Mouse (Mus musculus) 3T3-L1 (cell line): ENCODE data around the gene Tmigd3.

Experiments used
- DNase-seq: peaks from one replicate; pipeline ENCODE4 v3.0.0-alpha.2; 2015; ENCODE audit warnings: low read depth, low spot score

The Tmigd3 gene

DNA sequence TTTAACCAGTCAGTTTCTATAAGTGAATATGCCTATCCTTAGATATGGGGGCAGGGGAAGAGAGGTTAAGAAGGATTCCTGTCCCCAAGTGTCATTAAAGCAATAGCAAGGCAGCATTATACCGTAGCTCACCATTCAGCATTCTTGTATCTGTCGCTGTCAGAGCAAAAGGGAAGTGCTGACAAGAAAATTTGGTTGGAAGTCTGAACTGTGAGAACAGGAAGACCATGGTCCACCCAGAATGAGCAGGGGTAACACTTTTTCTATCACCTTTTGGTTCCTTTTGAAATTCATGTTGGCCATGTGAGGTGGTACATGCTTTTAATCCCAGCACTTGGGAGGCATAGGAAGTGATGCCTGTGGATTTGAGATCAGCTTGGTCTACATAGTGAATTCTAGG is 60.4 kb downstream of the Tmigd3 start:
- DNase-seq, result no peak

DNA sequence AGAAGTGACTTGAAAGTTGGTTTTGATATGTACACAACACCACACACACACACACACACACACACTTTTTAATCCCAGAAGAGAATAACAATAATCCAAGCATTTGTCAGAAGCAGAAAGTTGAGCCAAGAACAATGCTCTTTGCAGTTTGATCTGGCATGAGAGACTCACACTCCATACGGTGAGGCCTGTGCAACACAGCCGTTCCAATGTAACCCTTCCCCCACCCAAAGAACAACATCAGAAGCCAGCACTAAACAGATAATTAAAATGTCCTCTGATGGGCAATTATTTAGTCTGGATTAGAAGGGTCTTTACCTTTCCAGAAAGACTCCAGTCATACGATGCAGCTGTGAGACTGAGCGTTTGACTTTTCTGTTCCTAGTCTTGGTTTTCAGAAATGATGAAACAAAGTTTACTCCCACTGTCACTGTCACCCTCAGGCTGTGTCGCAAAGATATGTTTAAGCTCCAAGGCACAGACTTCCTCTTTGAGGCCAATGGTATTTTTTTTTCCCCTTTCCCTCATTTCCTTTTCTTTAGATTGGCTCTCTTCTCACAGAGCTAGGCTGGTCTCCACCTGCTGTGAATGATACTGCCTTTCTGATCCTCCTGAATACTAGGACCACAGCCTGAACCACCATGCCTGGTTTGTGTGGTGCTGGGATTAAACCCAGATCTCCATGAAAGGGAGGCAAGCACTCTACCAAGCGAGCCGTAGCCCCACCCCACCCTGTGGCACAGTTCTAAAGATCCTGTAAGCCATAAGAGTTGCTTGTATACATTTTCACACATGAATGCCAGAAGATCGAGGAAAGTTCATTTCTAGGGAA is 61.8 kb downstream of the Tmigd3 start, which contains the start of gene I830077J02Rik:
I830077J02Rik (minus strand) TSS at position 425 of the 832 bp plus-strand sequence.
- no peak for DNase-seq

DNA sequence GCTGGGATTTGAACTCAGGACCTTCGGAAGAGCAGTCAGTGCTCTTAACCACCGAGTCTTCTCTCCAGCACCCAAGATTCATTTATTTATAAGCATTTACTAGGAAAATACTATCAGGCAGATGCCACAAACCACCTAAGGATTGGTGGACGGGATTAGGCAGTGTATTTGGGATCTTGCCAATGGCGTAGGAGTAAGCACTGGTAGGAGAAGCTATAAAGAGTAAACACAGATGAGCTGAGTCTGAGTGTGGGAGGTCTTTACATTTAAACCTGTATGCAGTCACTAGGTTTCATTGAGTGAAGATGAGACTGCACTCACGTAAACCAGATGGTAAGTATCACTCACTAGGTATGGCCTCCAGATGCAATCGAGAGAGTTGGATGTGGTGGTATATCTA is 63.2 kb downstream of the Tmigd3 start:
- no peak for DNase-seq

DNA sequence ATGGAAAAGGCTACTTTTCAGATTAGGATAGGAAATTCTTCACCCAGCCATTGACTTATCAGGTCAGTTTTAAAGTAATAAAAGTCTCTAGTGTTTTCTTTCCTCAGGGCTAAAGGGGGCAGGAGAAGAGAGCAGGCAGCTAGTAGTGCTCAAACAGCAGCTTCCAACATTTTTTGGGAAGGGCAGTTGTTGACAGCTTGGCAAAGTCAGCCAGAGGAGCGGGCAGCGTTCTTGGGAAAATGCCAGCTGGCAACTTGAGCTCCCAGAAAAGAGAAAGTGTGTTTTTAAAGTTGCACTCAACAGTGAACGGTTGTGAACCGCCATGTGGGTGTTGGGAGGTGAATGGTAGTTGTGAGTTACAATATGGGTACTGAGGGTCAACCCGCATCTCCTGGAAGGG is 64.3 kb downstream of the Tmigd3 start:
- peak; percentile 11 for DNase-seq

DNA sequence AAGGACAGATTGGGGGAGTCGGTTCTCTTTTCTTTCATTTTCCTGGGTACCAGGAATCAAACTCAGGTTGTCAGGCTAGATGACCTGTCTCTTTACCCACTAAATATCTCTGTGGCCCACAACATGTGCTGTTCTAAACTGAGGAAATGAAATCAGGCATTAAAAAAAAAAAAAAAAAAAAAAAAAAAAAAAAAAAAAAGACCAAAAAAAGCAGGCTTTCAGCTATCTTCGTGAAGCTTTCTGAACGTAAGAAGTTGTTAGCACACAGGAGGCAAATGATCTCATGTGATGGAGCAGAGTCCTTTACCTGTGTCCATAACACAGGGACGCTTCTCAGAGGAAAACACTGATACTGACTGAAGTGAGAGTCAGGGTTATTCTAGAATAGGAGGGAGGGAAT is 65.4 kb downstream of the Tmigd3 start:
- no peak for DNase-seq

DNA sequence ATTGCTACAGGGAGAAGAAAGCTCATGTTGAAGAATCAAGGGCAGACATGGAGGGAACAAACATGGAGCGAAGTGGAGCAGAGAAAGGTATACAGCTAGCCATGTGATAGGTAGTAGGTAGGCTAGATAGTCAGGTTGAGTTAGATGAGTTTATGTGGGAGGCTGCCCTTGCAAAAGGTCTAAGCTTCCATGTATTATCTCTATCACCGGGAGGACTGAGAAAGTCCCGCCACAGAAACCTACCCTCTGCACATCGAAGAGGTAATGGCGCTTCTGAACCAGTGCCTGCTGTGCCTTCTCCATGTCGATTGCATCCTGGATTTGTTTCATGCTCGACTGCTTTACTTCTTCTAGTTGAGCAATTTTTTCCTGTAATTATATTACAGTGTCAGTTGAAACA is 80.6 kb downstream of the Tmigd3 start:
- no peak for DNase-seq

DNA sequence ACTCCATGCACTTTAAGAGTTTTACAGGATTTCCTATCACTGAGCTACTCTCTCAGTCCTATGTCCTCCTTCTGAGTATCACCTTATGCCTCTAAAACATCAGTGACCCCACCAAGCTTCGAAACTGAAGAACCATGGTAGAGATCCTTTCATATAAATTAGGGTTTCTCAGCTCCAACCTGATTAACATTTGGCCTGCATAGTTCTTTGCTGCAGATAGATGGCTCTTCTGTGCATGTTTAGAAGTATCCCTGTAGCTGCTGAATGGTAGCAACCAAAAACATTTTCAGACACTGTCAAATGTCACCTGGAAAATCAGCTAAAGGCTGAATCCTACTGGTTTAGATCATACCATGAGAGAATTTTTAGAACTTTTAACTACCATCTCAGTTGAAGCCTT is 86.5 kb downstream of the Tmigd3 start:
- DNase-seq, result peak; percentile 40

DNA sequence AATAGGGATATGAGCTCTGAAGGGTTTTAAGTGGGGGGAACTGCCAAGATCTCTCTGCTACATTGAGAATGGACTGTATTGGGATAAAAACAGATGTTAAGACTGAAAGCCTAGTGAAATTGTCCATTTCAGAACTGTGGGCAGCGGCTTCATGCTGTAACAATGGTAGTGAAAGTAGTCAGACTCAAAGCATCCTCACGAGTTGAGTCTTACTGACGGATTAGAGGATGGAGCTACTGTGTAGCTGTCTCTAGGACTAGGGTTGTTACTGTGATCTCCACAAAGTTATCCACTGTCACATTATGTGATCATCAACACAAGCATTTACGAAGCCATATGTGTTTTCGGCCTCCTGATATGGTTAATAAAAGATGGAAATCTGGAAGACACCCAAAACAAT is 87.5 kb downstream of the Tmigd3 start:
- peak; percentile 57 for DNase-seq

DNA sequence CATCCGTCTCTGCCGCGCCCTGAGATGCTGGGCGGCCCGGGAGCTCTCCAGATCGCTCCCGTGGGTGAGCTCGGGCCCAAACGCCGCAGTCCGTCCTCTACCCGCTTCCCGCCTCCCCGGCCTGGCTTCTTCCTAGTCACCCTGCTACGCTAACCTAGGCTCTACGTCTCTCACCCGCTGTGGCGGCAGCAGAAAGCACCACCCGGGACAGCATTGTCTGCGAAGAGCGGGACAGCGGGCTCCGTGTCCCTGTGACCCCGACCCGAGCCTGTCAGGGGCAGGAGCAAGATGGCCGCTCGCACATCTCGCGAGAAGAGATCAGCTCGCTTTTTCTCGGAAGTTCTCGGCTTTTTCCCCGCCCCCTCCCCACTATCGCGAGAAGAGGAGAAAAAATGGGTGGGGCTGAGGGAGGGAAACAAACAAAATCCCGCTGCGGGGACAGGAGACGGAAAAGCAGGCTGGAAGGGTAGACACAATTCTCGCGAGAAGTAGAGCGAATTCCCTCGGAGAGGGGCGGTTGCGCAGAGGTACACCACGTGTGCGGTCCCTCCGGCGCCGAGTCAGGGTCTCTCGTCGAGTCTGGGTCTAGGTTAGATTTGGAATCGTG is 88.4 kb downstream of the Tmigd3 start, which contains the start of gene Wdr77:
Wdr77 (plus strand) TSS at position 396 of the 607 bp plus-strand sequence.
- DNase-seq, result peak; percentile 99

DNA sequence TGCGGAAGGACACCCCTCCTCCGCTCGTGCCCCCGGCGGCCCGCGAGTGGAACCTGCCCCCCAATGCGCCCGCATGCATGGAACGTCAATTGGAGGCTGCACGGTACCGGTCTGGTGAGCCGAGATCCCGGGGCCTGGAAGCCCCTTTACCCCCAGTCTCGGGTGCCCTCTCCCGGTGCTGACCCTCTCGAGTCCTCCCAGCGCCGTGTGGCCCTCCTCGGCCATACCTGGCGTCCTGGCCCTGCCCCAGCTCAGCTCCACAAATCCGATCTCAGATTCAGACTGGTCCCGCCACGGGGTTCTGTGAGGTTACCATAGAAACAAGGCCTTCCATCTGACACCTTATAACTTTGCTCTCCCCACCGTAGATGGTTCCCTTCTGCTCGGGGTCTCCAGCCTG is 88.9 kb downstream of the Tmigd3 start:
- peak; percentile 52 for DNase-seq

DNA sequence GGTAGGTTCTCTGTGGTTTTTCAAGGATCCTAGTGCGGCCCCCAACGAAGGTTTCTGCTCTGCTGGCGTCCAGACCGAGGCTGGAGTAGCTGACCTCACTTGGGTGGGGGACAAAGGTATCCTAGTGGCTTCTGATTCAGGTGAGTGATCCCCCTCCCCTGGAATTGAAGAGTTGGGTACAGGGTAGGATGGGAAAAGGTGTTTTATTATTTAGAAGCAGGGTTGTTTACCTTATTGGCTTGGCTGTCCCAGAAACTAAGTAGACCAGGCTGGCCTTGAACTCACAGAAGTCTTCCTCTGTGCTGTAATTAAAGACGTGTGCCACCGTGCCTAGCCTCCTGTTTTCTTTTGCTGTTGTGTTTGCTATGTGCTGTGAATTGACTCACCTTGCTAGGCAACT is 89.3 kb downstream of the Tmigd3 start, which contains the start of gene Atp5f1:
Atp5f1 (minus strand) TSS at position 101 of the 400 bp plus-strand sequence.
- no peak for DNase-seq

DNA sequence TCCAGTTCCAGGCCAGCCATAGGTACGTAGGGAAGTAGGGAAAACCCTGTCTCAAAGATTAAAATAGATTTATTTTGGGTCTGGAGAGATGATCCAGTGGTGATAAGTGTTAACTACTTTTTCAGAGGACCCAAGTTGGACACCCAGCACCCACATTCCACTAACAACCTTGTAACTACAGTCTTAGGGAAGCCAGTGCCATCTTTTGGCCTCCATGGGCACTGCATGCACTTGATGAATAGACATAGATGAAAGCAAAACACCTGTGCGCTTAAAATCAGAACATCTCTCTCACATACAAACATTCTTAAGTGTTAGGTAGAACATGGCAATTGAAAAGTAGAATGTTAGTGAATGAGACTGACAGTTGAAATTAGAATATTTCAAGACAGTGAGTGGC is 90.0 kb downstream of the Tmigd3 start:
- peak; percentile 58 for DNase-seq

DNA sequence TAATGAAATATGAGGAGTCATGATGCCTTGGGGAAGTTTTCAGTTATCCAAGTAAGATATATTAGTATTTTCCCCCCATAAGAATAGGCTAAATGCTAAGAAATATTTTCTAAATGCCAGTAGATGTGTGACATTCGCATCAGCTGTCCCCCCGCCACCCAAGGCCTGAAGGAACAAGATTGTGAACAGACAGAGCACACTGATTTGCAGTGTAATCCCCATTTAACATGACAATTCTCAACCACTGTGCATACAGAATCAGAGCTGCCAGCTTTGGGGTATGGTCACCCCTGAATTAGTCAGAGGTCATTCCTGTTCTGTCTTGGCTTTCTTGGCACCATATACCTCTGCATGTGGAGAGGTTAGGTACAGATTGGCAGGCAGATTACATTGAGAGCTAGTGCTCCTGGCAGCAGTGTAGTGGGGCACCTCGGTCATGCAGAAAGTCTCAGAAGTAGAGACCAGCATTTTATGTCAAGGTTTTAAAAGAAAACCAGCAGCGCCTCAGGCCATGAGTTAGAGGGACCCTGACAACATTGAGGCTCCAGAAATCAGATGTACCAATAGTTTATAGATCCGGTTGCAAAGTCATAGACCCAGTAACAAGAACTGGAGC is 101.2 kb downstream of the Tmigd3 start:
- peak; percentile 13 for DNase-seq

DNA sequence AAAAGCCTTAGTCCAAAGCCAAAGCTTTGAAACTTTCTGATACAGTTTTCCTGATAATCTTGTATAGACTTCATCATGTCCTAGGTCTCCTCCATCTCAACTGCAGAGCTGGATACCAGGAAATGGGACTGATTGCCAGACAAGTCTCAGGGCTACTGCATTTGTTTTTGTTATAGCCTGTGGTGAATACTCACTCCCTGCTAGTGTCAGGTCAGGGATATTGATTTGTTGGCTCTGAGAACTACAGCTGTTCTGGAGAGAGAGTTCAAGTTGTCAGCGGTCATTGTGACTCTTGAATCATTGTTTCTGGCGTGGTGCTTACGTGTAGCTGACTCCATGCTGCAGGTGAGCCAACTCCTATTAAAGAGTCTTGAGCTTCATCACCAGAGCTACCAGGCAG is 102.7 kb downstream of the Tmigd3 start, which contains the start of gene Ovgp1:
Ovgp1 (plus strand) TSS at position 301 of the 400 bp plus-strand sequence.
- DNase-seq, result no peak
